Mouse (Mus musculus) CD4-positive, CD25-positive, alpha-beta regulatory T cell, adult 4 months (primary cell): ENCODE measurements around the gene Elovl7. TPM values are rescaled to one million over a fixed set of nuclear protein-coding genes. Genes with fewer than 3 reads are reported as not detected.

Experiments used
- ATAC-seq: one replicate; pipeline ENCODE4 v1.8.0; 2017
- polyA plus RNA-seq, 2 experiments: library from polyadenylated mRNA; unstranded; fragments of 100-300 nt; shearing (Covaris generic); gene quantifications; one replicate each; pipeline ENCODE4 v1.2.1; 2017

Elovl7 gene
- polyA plus RNA-seq, 2 experiments from 2014 or later = 0.15 to 0.22 TPM

DNA sequence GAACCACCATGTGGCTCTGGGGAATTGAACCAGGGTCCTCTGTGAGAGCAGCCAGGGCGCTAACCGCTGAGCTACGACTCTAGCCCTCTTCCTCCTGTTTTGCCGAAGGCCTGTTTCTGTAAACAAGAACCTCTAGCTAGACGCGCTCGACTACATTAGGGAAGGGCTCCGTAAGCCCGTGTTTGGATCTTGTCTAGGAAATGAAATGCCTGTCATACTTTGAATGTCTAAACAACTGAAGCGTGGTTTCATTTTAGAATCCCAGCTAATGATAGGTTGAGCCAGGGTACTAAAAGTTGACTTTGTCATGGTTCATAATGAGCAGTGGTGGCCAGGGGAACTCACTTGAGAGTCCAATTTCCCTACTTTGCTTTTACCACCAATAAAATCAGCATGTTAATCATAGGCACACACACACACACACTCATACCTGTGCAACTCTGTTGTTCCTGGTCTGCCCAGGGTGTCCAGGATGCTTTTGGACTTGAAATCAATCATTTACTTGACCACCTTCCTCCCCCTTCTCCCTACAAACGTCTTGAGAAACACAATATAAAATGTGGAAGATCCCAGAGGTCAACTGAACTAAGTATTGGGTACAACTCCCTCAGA is 31.0 kb downstream of the Elovl7 start:
- ATAC-seq = no peak

DNA sequence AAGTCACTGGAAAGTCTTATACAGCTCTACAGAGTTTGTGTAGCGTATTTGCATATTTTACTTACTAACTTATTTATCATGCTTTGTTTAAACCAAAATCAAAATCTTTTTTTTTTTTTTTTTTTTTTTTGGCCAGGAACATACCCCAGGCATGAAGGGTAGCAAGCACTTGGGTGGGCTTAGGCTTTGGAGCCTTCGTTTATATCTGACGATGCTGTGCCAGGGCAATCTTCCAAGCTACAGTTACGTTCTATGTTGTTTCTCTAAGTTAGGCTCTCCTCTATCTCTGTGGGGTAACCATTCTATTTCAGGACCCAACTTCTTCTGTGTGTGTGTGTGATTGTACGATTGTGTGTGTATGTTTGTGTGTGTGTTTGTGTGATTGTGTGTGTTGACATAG is 36.9 kb downstream of the Elovl7 start:
- ATAC-seq = no peak

DNA sequence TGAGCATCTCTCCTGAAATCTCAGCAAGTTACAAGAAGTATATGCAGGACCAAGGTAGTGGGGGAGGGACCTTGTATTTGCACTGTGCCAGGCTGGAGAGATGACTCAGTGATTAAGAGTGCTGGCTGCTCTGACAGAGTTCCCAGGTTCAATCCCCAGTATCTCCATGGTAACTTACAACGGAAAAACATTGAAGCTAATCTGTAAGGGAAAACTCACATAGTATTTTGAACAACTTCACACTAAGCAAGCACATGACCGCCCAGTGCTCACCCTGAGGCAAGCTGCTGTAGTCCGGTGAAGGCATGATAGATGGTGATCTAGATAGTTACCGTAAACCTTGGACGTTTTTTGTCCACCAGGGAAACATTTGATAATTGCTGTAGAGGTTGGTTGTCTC is 39.8 kb downstream of the Elovl7 start:
- ATAC-seq = no peak

DNA sequence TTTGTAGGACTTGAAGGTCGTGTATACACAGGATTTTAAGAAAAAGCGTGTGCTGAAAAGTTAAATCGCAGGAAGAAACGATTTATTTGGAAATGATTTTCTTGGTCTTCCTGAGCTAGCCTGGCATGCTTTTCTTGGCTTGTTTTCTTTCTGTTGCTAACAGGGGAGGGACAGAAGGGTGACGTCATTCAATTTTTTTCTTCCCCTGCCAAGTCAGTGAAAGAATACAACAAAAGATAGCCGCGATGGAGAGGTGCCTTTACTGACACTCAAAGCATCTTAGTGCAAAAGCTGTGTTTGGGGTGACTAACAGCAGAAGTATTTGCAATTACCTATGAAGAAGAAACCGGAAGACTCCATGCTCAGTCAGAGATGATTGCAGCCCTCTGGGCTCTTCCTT is 48.8 kb downstream of the Elovl7 start:
- ATAC-seq = no peak

DNA sequence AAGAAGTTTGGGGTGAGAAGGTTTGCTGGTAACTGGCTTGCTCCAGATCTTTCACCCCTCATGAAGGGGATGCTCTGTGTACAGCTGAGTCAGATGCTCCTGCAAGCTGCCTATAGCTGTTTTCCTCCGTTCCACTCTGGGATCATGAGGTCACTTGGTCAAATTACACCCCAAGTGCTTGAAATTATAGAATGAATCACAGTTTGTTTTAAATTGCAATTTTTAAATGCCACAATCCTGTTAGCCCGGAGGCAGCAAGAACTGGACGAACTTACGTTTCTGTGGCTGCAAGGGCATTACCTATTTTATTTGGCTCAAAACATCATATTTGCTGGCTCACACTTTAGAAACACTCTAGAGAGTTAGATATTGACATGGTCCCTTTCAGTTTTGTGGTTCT is 51.2 kb downstream of the Elovl7 start:
- no peak for ATAC-seq

DNA sequence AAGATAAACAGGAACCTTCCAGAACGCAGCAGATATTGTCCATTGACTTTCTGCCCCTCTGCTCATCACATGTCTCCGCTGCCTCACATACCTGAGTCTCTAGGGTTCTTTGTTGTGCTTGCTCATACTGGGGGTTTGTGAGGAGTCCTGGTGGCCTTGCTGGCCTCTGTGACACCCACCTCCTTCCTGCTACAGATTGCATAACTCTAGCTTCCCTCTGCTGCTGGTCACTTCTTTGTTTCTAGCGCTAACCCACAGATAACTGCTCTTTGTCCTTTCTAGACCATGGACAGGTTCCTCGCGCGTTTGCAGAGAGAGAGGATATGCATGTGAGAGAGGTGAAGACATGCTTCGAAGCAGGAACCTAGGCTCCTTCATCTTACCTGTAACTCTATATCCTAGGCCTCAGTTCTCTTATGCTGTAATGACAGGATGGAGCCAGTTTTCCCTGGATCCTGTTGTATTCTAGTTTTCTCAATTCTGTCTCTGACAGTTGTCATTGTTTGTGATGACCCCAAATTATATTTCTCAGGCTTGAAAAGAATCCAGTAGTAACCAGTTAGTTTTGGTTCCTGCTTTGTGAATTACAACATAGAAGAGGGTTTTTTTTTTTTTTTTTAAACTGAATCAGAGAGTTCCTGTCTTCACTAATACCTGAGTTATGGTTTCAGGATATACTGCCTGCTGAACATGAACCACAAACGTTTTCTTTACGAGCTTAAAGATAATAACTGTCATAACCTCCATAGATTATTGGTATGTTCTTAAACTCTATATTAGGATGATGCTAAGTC is 53.8 kb downstream of the Elovl7 start:
- no peak for ATAC-seq

DNA sequence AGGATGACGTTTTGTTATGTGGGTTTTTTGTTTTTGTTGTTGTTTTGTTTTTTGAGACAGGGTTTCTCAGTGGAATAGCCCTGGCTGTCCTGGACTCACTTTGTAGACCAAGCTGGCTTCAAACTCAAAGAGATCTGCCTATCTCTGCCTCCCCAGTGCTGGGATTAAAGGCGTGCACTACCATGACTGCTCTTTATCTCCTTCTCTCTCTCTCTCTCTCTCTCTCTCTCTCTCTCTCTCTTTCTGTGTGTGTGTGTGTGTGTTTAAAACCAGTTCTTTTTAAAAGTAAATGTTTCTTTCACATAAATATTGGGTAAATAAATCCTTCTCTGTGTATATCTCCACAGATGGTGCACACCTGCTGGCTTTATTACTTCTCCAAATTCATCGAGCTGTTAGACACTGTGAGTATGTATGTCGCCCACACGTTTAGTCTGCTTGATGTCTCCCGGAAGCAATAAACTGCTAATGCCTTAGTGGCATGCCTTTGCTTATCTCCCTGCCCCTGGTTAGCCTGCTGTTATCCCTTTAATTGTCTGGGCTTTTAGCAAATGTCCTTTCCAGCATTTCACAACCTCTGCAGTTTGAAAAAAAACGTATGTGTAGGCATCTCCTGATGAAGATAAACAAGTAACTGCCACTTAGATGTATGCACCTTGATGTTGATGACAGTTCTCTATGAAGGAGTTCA is 57.4 kb downstream of the Elovl7 start:
- no peak for ATAC-seq

DNA sequence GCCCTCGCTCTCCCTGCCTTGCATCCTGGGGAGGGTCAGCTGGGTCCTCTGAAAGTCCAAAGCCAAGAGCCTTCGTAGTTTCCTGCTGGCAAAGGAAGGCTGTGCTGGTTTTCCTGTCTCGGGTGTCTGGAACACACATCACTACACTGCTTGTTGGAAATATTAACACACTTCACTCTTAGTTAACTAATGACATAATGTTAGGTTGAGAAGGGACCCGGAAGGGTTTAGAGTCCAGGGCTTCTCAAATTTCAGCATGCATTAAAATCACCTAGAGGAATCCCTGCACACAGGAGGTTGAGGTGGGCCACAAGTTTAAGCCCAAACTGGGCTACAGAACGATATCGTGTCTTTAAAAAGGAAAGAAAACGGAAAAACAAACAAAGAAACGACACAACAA is 58.1 kb downstream of the Elovl7 start:
- no peak for ATAC-seq

DNA sequence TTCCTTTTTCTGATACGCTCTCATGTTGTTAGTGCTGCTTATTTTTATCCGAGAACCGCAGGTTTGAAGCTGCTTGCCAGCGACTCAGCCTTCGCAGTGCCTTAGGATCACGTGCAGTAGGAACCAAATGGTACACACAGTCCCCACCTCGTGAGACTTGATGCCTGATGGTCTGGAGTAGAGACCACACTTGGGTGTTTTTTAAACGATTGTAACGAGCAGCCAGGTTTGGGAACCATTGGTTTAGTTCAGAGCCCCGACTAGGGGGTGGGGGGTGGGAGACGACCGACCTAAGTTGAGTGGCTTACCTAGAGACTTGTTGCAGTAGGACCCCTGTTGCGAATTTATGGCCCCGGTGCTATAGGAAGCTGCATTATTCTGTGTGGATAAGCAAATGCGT is 58.8 kb downstream of the Elovl7 start:
- no peak for ATAC-seq

DNA sequence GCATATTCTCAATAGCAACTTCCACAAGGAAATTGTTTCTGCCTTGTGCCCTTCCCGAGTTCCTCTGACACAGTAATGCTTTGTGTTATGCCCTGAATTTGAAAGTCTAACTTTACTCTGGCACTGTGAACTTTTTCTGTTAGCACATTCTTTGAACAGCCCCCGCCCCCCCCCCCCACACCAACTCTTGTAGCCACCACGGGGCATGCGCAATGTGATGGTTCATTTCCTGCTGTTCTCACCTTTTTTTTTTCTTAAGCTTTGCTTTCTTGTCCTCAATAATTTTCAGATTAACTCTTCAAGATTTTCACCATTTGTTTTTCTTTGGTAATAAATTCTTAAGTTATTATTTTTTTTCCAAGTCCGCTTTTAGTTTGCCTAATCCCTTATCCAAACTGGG is 59.3 kb downstream of the Elovl7 start:
- ATAC-seq = no peak

DNA sequence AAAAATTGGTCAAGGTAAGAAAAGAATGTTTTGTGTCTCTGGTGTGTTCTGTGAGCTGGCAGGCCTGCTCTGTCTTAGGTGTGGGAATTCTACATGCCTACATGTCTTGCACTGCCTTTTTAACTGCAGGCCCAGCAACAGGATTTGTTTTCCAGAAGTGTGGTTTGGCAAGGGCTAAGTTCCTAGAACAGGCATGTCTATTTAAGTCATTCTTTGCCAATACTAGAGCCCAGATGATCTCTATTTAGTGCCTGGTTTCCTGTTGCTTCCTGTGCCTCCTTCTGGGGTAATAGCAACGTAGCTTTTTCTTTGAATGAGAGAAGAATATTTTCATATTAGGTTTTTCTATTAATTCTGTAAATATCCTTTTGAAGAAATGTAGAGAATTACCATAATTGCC is 62.4 kb downstream of the Elovl7 start:
- ATAC-seq = no peak

DNA sequence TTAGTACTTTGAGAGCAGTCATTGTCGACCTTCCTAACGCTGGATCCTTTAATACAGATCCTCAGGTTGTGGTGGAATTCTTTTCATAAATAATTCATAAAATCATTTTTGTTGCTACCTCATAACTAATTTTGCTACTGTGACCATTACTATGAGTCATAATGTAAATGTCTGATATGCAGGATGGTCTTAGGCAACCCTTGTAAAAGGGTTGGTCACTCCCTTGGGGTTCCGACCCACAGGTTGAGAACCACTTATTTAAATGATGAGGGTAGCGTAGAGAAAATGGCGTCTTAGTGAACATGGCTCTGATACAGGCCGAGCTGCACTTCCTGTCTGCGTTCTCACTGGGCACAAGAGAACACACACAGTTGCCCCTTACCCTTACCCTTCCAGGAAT is 63.1 kb downstream of the Elovl7 start:
- ATAC-seq = no peak

DNA sequence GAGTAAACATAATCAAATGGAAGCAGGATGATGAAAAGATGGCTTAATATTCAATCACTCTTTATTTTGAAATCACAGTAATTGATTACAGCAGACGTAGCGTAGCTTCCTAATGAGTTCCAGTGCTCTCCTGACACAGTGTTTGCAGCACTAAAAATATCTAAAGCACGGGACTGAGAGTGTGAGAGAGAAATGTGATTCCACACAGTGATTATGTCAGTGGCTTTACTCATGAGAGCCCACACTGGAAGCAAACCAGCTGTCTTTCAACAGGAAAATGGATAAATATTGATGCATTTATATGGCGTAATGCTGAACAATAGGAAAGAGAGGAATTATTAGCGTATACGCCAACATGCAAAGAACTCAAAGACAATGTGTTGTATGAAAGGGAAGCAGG is 64.4 kb downstream of the Elovl7 start:
- no peak for ATAC-seq

DNA sequence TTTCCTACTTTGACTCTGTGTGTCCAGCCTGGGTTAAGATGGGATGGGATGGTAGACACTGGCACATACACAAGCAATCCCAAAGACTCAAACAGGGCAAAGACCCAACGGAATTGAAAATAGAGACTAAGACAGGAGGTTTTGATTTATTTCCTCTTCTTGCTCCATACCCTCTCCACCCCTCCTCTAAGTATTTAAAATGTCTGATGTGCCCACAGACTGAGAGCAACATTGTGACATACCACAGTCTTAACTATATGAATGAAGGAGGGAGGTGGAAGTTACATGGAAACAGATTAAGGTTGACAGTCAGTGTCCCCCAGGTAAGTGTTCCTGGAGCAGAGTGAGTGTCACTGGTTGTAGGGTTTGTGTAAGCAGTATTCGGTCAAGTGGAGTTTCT is 70.1 kb downstream of the Elovl7 start:
- ATAC-seq = no peak

DNA sequence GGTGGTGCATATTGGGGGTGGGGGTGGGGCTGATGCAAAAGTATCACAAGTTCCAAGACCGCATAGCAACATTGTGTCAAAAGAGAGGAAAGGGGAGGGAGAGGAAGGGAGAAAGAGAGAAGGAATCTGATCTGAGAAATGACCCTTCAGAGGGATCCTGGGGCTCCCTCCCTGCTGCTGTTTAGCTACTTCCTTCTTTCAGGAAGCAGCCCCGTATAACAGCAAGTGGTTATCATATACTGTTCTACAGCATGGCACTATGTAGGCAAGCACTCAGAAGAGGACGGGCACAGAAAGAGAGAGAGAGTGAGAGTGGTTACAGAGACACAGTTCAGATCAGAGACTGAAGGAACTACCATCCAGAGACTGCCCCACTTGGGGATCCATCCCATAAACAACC is 73.7 kb downstream of the Elovl7 start:
- ATAC-seq = no peak

DNA sequence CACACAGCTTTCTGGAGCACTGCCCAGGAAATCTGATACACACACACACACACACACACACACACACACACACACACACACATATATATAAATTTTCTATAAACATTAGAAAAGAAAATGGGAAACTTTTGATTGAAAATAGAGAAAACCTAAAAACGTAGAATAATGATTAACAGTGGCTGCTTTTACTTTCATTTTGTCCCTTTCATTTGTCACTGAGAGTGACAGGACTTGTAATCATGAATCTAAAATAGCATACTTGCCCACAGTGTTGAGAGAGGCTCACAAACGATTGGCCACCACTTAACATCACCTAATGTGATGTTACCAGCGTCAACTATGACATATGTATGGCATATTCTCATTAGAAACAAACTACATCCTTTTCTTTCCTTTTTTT is 75.2 kb downstream of the Elovl7 start:
- ATAC-seq = peak; percentile 75

DNA sequence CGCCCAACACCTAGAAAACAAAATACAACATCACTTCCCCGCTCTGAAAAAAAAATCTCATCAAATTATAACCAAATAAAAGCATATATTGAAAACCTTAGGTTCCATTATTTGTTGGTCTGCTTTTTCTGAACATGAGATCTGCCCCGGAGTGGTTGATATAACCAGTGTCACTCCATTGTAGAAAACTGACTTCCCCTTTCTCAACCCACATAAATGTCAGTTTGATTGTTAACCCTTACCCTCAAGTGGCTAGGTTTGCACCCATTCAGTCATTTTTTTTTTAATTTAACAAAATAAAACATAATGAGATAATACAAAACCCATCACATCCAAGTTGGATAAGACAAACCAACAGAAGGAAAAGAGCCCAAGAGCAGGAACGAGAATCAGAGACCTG is 76.1 kb downstream of the Elovl7 start:
- no peak for ATAC-seq

DNA sequence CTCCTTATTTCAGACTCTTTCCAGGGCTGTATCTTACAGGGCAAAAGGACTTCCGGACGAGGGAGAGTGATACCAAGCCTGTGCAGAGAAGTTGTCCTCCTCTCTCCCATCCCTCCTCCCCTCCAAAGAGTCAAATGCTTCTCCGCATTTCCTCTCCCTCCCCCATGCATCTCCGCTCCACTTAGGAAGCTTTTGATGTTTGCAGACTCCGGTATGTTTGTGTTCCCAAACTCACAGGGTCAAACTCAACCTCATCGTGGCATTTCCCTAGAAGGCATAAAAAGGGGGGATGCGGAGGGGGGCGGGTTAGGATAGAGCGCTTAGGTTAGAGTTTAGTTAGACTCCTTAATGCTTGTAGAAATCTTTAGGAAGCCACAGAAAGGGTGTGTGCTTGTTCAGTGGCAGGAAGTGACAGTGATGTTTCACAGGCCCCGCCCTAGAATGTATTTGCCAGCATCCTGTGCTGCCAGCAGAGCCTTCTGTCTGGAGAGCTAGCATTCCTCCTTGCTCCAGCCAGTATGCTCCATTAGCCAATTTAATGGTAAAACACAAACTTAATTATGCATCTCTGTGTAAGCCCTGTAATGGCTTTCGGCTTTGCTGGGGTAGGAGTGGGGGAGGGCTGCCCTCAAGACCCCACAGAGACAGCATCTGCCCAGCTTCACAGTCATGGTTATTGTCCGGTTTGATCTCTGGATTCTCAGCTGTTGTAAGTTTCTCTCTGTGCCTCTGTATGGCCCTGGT is 83.3 kb downstream of the Elovl7 start:
- ATAC-seq = peak; percentile 98

DNA sequence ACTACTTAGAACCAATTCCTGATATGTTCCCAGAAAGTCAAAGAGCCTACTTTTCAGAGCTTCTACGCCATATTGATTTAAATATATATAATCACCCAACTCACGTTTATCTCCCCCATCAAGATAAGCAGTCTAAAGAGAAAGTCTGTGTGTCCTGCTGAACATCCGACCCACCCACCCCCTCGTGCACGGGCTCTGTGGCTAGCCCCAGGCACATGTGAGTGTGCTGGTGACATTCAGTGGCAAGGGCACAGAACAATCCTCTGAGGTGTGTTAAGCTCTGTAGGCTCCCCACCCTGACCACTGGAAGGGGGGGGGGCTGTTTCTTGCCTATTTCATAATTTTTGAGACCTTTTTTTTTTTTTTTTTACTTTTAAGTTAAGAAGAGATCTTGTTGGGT is 84.0 kb downstream of the Elovl7 start:
- peak; percentile 6 for ATAC-seq

DNA sequence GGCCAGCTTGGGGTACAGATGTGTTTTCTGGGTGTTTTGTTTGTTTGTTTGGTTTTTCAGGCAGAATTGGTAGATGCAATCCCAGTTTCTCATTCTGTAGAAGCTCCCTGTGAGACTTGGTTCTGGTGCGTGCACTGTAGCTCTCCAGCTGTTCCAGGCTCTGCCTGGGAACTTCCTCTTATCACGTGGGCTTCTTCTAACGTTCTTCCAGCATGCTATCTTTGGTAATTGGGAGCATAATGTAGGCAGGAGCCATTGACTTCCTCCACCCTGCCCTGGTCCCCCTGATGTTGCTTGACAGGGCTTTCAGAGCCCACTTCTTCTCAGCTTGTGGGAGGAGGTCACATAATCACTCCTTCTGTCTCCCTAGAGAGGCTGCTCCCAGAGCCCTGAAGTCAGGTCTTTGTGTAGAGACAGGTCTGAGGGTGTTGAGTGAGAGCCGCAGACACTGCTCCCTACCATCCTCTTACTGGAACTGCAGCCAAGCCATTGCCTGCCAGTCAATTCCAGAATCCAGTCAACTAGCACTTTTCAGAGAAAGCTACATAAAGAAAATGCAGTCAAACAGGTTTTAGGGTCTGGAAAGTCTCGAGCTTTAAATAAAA is 86.2 kb downstream of the Elovl7 start:
- no peak for ATAC-seq

DNA sequence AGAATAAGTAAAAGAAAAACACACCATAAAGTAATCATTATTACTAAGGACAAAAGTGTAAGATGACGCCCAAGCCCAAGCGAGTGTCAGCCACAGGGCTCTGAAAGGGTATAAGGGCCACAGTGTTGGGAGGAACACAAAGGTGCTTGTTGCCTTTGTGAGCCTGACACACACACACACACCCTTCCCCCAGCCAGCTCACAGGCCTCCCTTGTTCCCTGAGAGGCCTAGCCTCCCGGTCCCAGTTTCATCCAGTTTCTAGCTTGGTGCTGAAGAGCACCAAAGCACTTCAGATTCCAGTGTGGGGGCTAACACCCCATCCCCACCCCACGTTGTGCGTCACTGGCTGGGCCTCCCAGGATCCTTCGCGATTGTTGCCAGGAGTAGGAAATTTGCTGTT is 87.2 kb downstream of the Elovl7 start:
- ATAC-seq = no peak

DNA sequence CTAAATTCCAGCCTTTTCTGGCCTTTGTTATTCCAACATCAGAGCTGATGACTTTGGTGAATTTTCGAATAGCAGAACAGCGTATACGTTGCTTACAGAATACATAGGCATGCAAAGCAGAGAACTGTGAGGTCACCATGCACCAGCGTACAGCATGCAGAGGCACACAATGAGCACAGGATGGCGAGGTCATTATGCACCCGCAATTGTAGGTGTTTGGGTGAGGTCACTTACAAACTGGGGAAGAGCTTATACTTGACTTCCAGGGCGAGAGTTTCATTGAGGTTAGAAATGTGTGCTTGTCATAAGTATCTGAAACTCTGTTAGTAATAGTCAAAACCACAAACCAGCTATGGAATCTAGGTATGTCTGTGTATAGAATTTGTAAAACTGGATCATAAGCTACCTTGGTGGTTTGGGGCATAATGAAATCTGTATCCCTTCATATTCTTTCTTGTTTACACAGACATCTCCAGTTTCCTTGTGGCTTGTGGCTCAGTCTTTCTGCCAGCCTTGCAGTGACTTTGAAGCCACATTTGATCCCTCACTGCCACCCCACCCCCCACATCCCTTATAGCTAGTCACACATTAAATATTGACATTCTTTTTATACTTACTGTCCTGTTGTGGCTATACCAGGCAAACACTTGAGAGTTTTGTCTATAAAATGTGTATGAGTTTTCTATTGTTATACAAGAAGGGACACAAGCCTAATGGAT is 88.9 kb downstream of the Elovl7 start:
- peak; percentile 33 for ATAC-seq
